Mouse (Mus musculus): ENCODE data around the gene Osbpl8.
"Not testable (repeated sequence)": the region's sequence is repeated elsewhere in the genome, so short reads cannot be mapped to it uniquely, and the experiment has no call there.

Osbpl8 gene

GRCm38 (mm10) chr10:111164304-111165218 is at the start of gene Osbpl8:
TSS of gene Osbpl8 (plus strand) at chr10:111164752.
- peak; percentile 98 for DNase-seq

- DNase-seq = peak; percentile 78
Observed at GRCm38 (mm10) chr10:111117198-111117845, 47.2 kb upstream of the Osbpl8 start.

- DNase-seq = no peak
Observed at GRCm38 (mm10) chr10:111118292-111118691, 46.3 kb upstream of the Osbpl8 start.

GRCm38 (mm10) chr10:111118991-111119650 is 45.4 kb upstream of the Osbpl8 start:
- no peak for DNase-seq

GRCm38 (mm10) chr10:111119756-111120155 is 44.8 kb upstream of the Osbpl8 start:
- peak; percentile 78 for DNase-seq

- no peak for DNase-seq
Observed at GRCm38 (mm10) chr10:111122864-111123398, 41.6 kb upstream of the Osbpl8 start.

- no peak for DNase-seq
Observed at GRCm38 (mm10) chr10:111124175-111124574, 40.4 kb upstream of the Osbpl8 start.

- no peak for DNase-seq
Observed at GRCm38 (mm10) chr10:111124767-111125315, 39.7 kb upstream of the Osbpl8 start.

- no peak for DNase-seq
Observed at GRCm38 (mm10) chr10:111127388-111127787, 37.2 kb upstream of the Osbpl8 start.

- no peak for DNase-seq
Observed at GRCm38 (mm10) chr10:111128493-111128892, 36.1 kb upstream of the Osbpl8 start.

GRCm38 (mm10) chr10:111129867-111130620 is 34.5 kb upstream of the Osbpl8 start:
- DNase-seq = no peak

- peak; percentile 82 for DNase-seq
Observed at GRCm38 (mm10) chr10:111130872-111131271, 33.7 kb upstream of the Osbpl8 start.

GRCm38 (mm10) chr10:111133271-111133670 is 31.3 kb upstream of the Osbpl8 start:
- peak; percentile 39 for DNase-seq

- peak; percentile 65 for DNase-seq
Observed at GRCm38 (mm10) chr10:111133936-111134335, 30.6 kb upstream of the Osbpl8 start.

- DNase-seq = no peak
Observed at GRCm38 (mm10) chr10:111134412-111134957, 30.1 kb upstream of the Osbpl8 start.

- not testable (repeated sequence) for DNase-seq
Observed at GRCm38 (mm10) chr10:111136306-111136705, 28.2 kb upstream of the Osbpl8 start.

GRCm38 (mm10) chr10:111137905-111138304 is 26.6 kb upstream of the Osbpl8 start:
- no peak for DNase-seq

GRCm38 (mm10) chr10:111139170-111139569 is 25.4 kb upstream of the Osbpl8 start:
- DNase-seq = no peak

- peak; percentile 44 for DNase-seq
Observed at GRCm38 (mm10) chr10:111139881-111140280, 24.7 kb upstream of the Osbpl8 start.

- DNase-seq = no peak
Observed at GRCm38 (mm10) chr10:111144371-111144959, 20.1 kb upstream of the Osbpl8 start.

- peak; percentile 48 for DNase-seq
Observed at GRCm38 (mm10) chr10:111149761-111150160, 14.8 kb upstream of the Osbpl8 start.

All from kidney, adult 11 months (tissue).